Mouse (Mus musculus) MEL (cell line): Measurements from ENCODE around the gene Dhx40. TPM values are rescaled to one million over a fixed set of nuclear protein-coding genes. Genes with fewer than 3 reads are reported as not detected.
A peak's percentile ranks its signal among the peaks of the same experiment; 100 is the strongest.

Source experiments
- DNase-seq: peaks from one replicate; pipeline ENCODE4 v3.0.0; 2011; ENCODE audit warnings: low read depth, low spot score
- H3K27ac ChIP-seq: 2 replicates; pipeline ENCODE4 v1.5.1; 2012; ENCODE audit warnings: low read depth, mild to moderate bottlenecking, control low read depth, low read length, moderate library complexity; ENCODE audit not compliant: control insufficient read depth
- H3K27me3 ChIP-seq, 2 experiments: fragments of 150-350 bp in 1 of 2; sonication (generic) in 1 of 2; 2 replicates each; pipeline ENCODE4 v1.6.1; 2012; ENCODE audit warnings: low read length in 2 of 2, mild to moderate bottlenecking in 2 of 2, improper control_type of control experiment in 1 of 2, moderate library complexity in 1 of 2; ENCODE audit not compliant: insufficient read depth in 2 of 2, control insufficient read depth in 1 of 2
- H3K36me3 ChIP-seq, 2 experiments: 2 replicates each; pipeline ENCODE4 v1.6.1; 2012 to 2014; ENCODE audit warnings: low read length in 2 of 2, improper control_type of control experiment in 1 of 2, inconsistent platforms in 1 of 2, mild to moderate bottlenecking in 1 of 2; ENCODE audit not compliant: insufficient read depth in 2 of 2, control insufficient read depth in 1 of 2
- H3K4me1 ChIP-seq, 2 experiments: fragments of 150-350 bp in 1 of 2; sonication (generic) in 1 of 2; 2 replicates each; pipeline ENCODE4 v1.6.1; 2012; ENCODE audit warnings: low read length in 2 of 2, improper control_type of control experiment in 1 of 2, mild to moderate bottlenecking in 1 of 2; ENCODE audit not compliant: insufficient read depth in 2 of 2, control insufficient read depth in 1 of 2
- H3K4me3 ChIP-seq, 2 experiments: fragments of 150-350 bp in 1 of 2; sonication (generic) in 1 of 2; 2 replicates each; pipeline ENCODE4 v1.5.1; 2012; ENCODE audit warnings: low read depth in 2 of 2, low read length in 2 of 2, mild to moderate bottlenecking in 2 of 2, moderate library complexity in 2 of 2, control low read depth in 1 of 2, improper control_type of control experiment in 1 of 2; ENCODE audit not compliant: control insufficient read depth in 1 of 2, insufficient read depth in 1 of 2
- H3K79me2 ChIP-seq: 2 replicates; pipeline ENCODE4 v1.6.1; 2012; ENCODE audit warnings: mild to moderate bottlenecking, low read length, moderate library complexity; ENCODE audit not compliant: control insufficient read depth, poor library complexity, insufficient read depth
- H3K9ac ChIP-seq: 2 replicates; pipeline ENCODE4 v1.6.1; 2012; ENCODE audit warnings: low read depth, mild to moderate bottlenecking, control low read depth, low read length, moderate library complexity; ENCODE audit not compliant: control insufficient read depth, poor library complexity, severe bottlenecking
- H3K9me3 ChIP-seq: fragments of 150-350 bp; sonication (generic); replicated peaks from 2 replicates; pipeline ENCODE4 v1.6.1; 2012; ENCODE audit warnings: mild to moderate bottlenecking, low read length, improper control_type of control experiment, moderate library complexity; ENCODE audit not compliant: insufficient read depth
- CHD1 ChIP-seq: IDR thresholded peaks from 2 replicates; pipeline ENCODE4 v1.6.1; 2012; ENCODE audit warnings: low read depth, mild to moderate bottlenecking, inconsistent platforms, low read length, improper control_type of control experiment
- CTCF ChIP-seq, 3 experiments: IDR thresholded peaks in 2 of 3; conservative IDR thresholded peaks in 1 of 3; 2 replicates each; pipeline ENCODE4 v1.5.1; 2011 to 2012; ENCODE audit warnings: low read length in 3 of 3, low read depth in 2 of 3, mild to moderate bottlenecking in 2 of 3, improper control_type of control experiment in 1 of 3, inconsistent platforms in 1 of 3, mixed read lengths in 1 of 3, moderate library complexity in 1 of 3; ENCODE audit not compliant: control insufficient read depth in 1 of 3, insufficient read depth in 1 of 3, poor library complexity in 1 of 3, severe bottlenecking in 1 of 3
- E2F4 ChIP-seq: IDR thresholded peaks from 2 replicates; pipeline ENCODE4 v1.6.1; 2011; ENCODE audit warnings: low read depth, low read length, improper control_type of control experiment, borderline replicate concordance
- ELF1 ChIP-seq: IDR thresholded peaks from 2 replicates; pipeline ENCODE4 v1.6.1; 2014; ENCODE audit warnings: low read depth, mild to moderate bottlenecking, inconsistent platforms, low read length, improper control_type of control experiment, moderate library complexity
- EP300 ChIP-seq, 2 experiments: IDR thresholded peaks; 2 replicates each; pipeline ENCODE4 v1.6.1; 2011; ENCODE audit warnings: improper control_type of control experiment in 2 of 2, low read length in 2 of 2, low read depth in 1 of 2, mild to moderate bottlenecking in 1 of 2
- GABPA ChIP-seq: IDR thresholded peaks from 2 replicates; pipeline ENCODE4 v1.6.1; 2012; ENCODE audit warnings: low read depth, mild to moderate bottlenecking, inconsistent platforms, low read length, improper control_type of control experiment, moderate library complexity
- GATA1 ChIP-seq: IDR thresholded peaks from 2 replicates; pipeline ENCODE4 v1.6.1; 2011; ENCODE audit warnings: low read depth, low read length, improper control_type of control experiment
- HCFC1 ChIP-seq: IDR thresholded peaks from 2 replicates; pipeline ENCODE4 v1.6.1; 2012; ENCODE audit warnings: low read depth, mild to moderate bottlenecking, inconsistent platforms, low read length, improper control_type of control experiment, moderate library complexity
- MEF2A ChIP-seq: IDR thresholded peaks from 2 replicates; pipeline ENCODE4 v1.6.1; 2014; ENCODE audit warnings: low read depth, mild to moderate bottlenecking, inconsistent platforms, low read length, improper control_type of control experiment; ENCODE audit not compliant: poor library complexity, insufficient replicate concordance, severe bottlenecking; ENCODE audit errors: extremely low read depth
- MXI1 ChIP-seq: IDR thresholded peaks from 2 replicates; pipeline ENCODE4 v1.6.1; 2011; ENCODE audit warnings: mild to moderate bottlenecking, low read depth, low read length, improper control_type of control experiment
- MYB ChIP-seq: IDR thresholded peaks from 2 replicates; pipeline ENCODE4 v1.6.1; 2011; ENCODE audit warnings: mild to moderate bottlenecking, low read depth, low read length, improper control_type of control experiment
- MYC ChIP-seq: IDR thresholded peaks from 2 replicates; pipeline ENCODE4 v1.6.1; 2011; ENCODE audit warnings: low read depth, mild to moderate bottlenecking, low read length, improper control_type of control experiment, moderate library complexity
- NELFE ChIP-seq: IDR thresholded peaks from 2 replicates; pipeline ENCODE4 v1.6.1; 2011; ENCODE audit warnings: low read depth, low read length, improper control_type of control experiment
- NRF1 ChIP-seq: IDR thresholded peaks from 2 replicates; pipeline ENCODE4 v1.6.1; 2014; ENCODE audit warnings: low read depth, mild to moderate bottlenecking, inconsistent platforms, low read length, improper control_type of control experiment, moderate library complexity; ENCODE audit not compliant: poor library complexity, insufficient read depth, severe bottlenecking
- POLR2A ChIP-seq, 2 experiments: IDR thresholded peaks; 2 replicates each; pipeline ENCODE4 v1.6.1; 2011 to 2012; ENCODE audit warnings: low read length in 2 of 2, mild to moderate bottlenecking in 2 of 2, control low read depth in 1 of 2, improper control_type of control experiment in 1 of 2, low read depth in 1 of 2, moderate library complexity in 1 of 2; ENCODE audit not compliant: control insufficient read depth in 1 of 2, insufficient read depth in 1 of 2, poor library complexity in 1 of 2
- POLR2AphosphoS5 ChIP-seq: IDR thresholded peaks from 2 replicates; pipeline ENCODE4 v1.6.1; 2012; ENCODE audit warnings: low read depth, borderline replicate concordance, mild to moderate bottlenecking, inconsistent platforms, low read length, moderate library complexity, mixed read lengths
- RAD21 ChIP-seq: IDR thresholded peaks from 2 replicates; pipeline ENCODE4 v1.6.1; 2011; ENCODE audit warnings: mild to moderate bottlenecking, low read depth, low read length, improper control_type of control experiment
- TBP ChIP-seq: IDR thresholded peaks from 2 replicates; pipeline ENCODE4 v1.8.0; 2011; ENCODE audit warnings: low read depth, low read length, improper control_type of control experiment
- TCF12 ChIP-seq: IDR thresholded peaks from 2 replicates; pipeline ENCODE4 v1.6.1; 2014; ENCODE audit warnings: low read depth, mild to moderate bottlenecking, inconsistent platforms, low read length, improper control_type of control experiment, moderate library complexity
- ZMIZ1 ChIP-seq: IDR thresholded peaks from 2 replicates; pipeline ENCODE4 v1.6.1; 2012; ENCODE audit warnings: low read depth, mild to moderate bottlenecking, inconsistent platforms, low read length, improper control_type of control experiment, moderate library complexity
- polyA plus RNA-seq, 2 experiments: library from polyadenylated mRNA; stranded (reverse) in 1 of 2; unstranded in 1 of 2; fragments of >175 nt in 1 of 2; fragments of >200 nt in 1 of 2; gene quantifications; 2 replicates each; pipeline versions ENCODE4 v1.2.1 to v1.2.4; 2012; ENCODE audit warnings: low replicate concordance in 2 of 2, low read depth in 1 of 2; ENCODE audit not compliant: insufficient read length in 2 of 2, insufficient read depth in 1 of 2, missing spikeins in 1 of 2
- total RNA-seq: library from RNA; depleted of rRNA; stranded (reverse); fragments of 300-350 nt; gene quantifications from 2 replicates; pipeline ENCODE4 v1.2.3, GENCODE M21; 2012; rRNA removed

Dhx40 gene
- total and polyA plus RNA-seq, 3 experiments, result 10.1 to 16.1 TPM; not detected in 1

DNA sequence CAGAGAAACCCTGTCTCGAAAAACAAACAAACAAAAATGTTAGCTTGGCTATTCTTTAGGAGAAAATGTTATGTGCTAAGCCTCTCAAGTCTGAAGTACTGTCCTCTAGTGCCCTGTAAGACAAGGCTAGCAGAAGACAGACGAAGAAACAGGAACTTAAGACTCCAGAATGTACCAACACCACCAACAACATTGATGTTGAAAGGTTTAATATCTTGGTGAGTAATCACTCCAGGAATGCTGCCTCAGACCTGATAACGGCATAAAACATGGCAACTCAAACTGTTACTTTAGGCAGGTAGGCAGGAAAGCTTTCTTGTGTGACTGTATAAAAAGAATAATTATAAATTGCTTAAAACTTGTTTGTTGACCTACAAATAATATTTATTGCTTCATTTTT is 83.5 kb downstream of the Dhx40 start:
- no peaks in the 10 kb centered on the region for H3K9me3 ChIP-seq
- peaks cover 27 to 89% of the 10 kb centered on the region in 2 experiments for H3K36me3 ChIP-seq
- peaks cover 3 to 21% of the 10 kb centered on the region in 2 experiments; a peak in 3 of 4 replicates for H3K4me1 ChIP-seq
- H3K27ac ChIP-seq, result no peak overlapping the region
- peaks cover 2% of the 10 kb centered on the region; the same call in 1 of the 2 replicates for H3K79me2 ChIP-seq
- TF ChIP-seq GATA1 (peak; percentile 67), EP300 (IDR thresholded peaks at IDR 0.05; ENCODE audit: low read depth in 1 of 2, low read length in 2 of 2) (peak; percentile 51 to 72), TCF12 (peak; percentile 51; the same call in 1 of the 2 replicates), E2F4 (no peak), MYB (no peak)
- H3K9ac ChIP-seq, result no peak overlapping the region
- H3K27me3 ChIP-seq, result no peaks in the 10 kb centered on the region
- H3K4me3 ChIP-seq, result no peak overlapping the region
- DNase-seq, result peak; percentile 65

DNA sequence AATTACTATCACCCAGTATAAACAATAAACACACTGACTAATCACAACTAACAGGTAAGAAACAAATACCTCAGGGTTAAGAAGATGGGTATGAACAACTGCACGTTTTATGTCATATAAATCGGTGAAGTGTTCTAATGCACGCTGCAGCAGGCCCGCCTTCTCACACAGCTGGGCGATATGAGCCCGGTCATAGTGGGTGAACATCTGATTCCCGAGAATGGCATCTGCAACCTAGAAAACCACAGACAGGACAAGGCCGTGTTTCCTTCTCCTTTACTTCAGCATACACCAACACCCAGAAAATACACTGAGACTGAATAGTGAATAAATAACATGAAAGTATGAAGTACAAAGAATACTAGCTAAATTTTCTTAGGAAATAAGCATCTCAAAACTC is 88.2 kb downstream of the Dhx40 start:
- H3K79me2 ChIP-seq, result peaks cover 2% of the 10 kb centered on the region; the same call in 1 of the 2 replicates
- no peak overlapping the region for H3K27ac ChIP-seq
- DNase-seq, result no peak
- no peak overlapping the region for H3K9ac ChIP-seq
- H3K36me3 ChIP-seq, result peaks cover 35 to 84% of the 10 kb centered on the region in 2 experiments
- no peaks in the 10 kb centered on the region for H3K9me3 ChIP-seq
- H3K4me3 ChIP-seq, result no peak overlapping the region
- H3K4me1 ChIP-seq, result peaks cover 4 to 27% of the 10 kb centered on the region in 2 experiments; a peak in 3 of 4 replicates
- TF ChIP-seq CTCF (IDR thresholded peaks at IDR 0.05 in 2 of 3, conservative IDR thresholded peaks at IDR 0.05 in 1 of 3; ENCODE audit: control insufficient read depth in 1 of 3, insufficient read depth in 1 of 3, low read depth in 2 of 3, low read length in 3 of 3, poor library complexity in 1 of 3, severe bottlenecking in 1 of 3), result no peak
- TF ChIP-seq POLR2A (IDR thresholded peaks at IDR 0.05; ENCODE audit: control insufficient read depth in 1 of 2, insufficient read depth in 1 of 2, low read depth in 1 of 2, low read length in 2 of 2, poor library complexity in 1 of 2), result no peak
- TF ChIP-seq RAD21, result no peak
- no peak for TF ChIP-seq MEF2A
- no peak for TF ChIP-seq POLR2AphosphoS5
- no peak for TF ChIP-seq ZMIZ1
- TF ChIP-seq MYC, result no peak
- no peak for TF ChIP-seq ELF1
- TF ChIP-seq CHD1, result no peak
- TF ChIP-seq EP300 (IDR thresholded peaks at IDR 0.05; ENCODE audit: low read depth in 1 of 2, low read length in 2 of 2), result no peak
- no peak for TF ChIP-seq MXI1
- TF ChIP-seq GATA1, result no peak
- no peak for TF ChIP-seq NELFE
- no peak for TF ChIP-seq NRF1
- no peak for TF ChIP-seq TBP
- no peak for TF ChIP-seq HCFC1
- TF ChIP-seq GABPA, result no peak
- TF ChIP-seq, all 39 proteins: peak for 0
- H3K27me3 ChIP-seq, result no peaks in the 10 kb centered on the region

Other genes with a start within 250 kb of the Dhx40 start
- gene Vmp1, start 123.9 kb downstream of the Dhx40 start, total RNA-seq, result 61.8 and 64.4 TPM in 2 replicates
- gene Vmp1, start 123.9 kb downstream of the Dhx40 start, polyA plus RNA-seq, result 10 to 100 TPM in 1 of 2 experiments, not detected in 1; 94.9 TPM
- 37.3 and 40.3 TPM in 2 replicates for gene Ptrh2, start 123.8 kb downstream of the Dhx40 start, total RNA-seq
- gene Ptrh2, start 123.8 kb downstream of the Dhx40 start, polyA plus RNA-seq, result 10 to 100 TPM in 1 of 2 experiments, not detected in 1; 30.0 TPM
- gene Cltc, start 50.2 kb downstream of the Dhx40 start, total RNA-seq, result 205 and 269 TPM in 2 replicates
- gene Cltc, start 50.2 kb downstream of the Dhx40 start, polyA plus RNA-seq, result 100 to 1,000 TPM; 149 to 300 TPM
- 0.23 and 0.33 TPM in 2 replicates for gene Ypel2, start 186.0 kb upstream of the Dhx40 start, total RNA-seq
- gene Ypel2, start 186.0 kb upstream of the Dhx40 start, polyA plus RNA-seq, result under 1 TPM in 1 of 2 experiments, not detected in 1; 0.52 TPM